Mouse (Mus musculus): ENCODE results near the gene Atg101.
A peak's percentile ranks its signal among the peaks of the same experiment; 100 is the strongest.

The Atg101 gene

DNA sequence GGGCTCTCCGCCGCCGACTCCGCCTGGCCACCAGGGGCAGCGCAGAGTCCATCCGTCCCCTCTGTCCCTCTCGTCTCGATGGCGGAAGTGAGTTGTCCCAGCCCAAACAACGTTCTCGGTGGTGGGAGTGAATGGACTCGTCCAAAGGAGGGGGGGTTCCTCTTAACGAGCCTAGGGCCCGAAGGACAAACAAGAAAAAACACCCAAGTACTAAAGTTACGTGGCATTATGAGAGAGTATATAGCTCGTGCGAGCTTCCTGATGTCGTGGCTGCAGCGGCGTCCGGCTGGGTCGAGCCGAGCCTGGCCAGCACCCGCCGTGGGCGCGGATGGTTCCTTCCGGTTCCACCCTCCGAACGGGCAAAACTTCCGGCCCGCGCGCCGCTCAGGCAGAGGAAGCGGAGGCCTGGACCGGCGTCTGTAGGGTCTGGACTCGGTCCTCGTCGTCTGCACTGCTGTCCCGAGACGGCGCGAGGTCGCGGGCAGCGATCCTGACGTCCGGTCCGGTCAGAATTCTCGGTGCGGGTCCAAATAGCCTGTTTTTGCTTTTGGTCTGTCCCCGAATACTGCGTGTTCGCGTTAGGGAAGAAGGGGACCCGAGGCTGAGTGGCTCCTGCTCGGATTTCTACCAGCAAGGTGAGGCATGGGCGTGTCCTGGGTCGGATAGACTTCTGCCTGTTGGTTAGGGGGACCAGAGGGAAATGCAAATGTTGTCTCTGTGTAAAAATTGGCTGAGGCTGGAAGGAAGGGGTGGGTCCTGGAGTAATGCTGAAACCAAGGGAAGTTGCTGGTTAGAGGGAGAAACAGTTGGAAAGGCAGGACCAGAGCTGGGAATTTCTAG is at the start of gene Atg101:
TSS of gene Atg101 (plus strand) at position 362 of the 840 bp plus-strand sequence.
- DNase-seq (ENCODE audit: low spot score in 2 of 2), result peak; percentile 89 to 90

DNA sequence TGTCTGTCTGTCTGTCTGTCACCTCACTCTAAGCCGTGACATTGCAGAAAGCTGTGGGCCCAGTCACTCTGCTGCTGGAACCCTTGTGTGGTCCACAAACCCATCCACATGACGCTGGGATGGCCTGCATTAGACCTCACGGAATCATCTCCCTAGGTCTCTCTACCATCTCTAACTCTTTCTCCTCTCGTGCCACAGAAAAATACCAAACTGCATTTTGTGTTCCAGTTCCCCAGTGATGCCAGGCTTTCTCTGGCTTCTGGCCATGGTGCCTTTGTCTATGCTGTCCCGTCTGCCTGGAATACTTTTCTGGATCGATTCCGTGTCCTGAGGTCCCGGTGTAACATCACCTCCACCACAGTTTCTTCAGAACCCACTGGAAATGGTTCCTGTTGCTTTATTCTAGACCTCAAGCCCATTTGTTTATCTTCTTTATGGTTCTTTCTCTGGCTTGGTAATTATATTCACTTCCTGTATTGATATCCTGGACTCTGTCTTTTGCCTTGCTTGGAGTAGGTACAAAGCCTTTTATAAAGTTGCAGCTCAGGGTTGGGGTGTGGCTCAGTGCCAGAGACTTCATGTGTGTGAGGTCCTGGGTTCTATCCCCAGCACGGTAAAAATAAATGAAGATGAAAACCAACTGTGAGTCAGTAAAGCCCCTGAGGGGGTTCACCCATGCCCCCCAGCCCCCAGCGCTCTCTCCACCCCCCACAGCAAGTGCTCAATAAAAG is 49.3 kb upstream of the Atg101 start:
- no peak for DNase-seq (ENCODE audit: low spot score in 2 of 2)

DNA sequence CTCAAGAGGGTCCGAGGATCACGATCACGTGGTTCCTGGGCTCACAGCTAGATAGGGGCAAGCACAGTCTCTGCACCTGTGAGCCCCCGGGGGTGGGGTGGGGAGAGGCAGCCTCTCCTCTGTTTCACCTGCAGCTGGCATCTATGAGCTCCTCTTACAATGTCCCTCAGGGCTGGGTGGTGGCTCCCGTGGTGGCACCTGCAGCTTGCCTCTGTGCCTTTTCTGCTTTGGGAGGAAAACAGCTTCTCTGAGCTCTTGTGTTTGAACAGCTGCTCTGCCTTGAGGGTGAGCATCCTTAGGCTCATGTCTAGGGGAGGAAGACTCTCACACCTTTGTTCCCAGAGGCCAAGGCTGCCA is 48.8 kb upstream of the Atg101 start:
- no peak for DNase-seq (ENCODE audit: low spot score in 2 of 2)

DNA sequence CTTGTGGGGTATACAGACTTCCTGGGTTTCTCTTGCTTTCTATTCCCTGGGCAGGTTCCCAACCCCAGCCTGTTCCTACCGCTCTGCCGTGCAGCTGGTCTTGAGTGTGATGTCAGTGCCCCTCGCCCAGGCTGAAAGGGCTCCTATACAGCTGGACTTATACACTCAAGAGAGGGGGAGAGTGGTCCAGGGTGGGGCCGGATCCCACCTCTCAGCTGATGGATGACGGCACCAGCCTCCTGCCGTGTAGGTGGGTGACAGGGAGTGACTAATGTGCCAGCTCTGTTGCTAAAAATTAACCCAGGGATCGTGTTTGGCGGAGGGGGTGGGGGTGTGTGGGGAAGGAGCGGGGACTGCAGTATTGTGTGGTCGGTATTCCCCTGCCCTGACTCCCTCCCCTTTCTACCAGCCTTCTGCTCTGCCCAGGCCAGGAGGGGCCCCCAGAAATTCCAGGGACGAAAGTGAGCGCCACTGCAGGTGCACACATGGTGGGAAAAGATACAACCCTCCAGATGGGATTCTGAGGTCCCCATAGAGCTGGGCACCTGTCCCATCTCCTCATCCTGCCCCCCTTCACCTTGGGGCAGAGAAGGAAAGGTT is 48.2 kb upstream of the Atg101 start:
- peak; percentile 79 to 81 for DNase-seq (ENCODE audit: low spot score in 2 of 2)

DNA sequence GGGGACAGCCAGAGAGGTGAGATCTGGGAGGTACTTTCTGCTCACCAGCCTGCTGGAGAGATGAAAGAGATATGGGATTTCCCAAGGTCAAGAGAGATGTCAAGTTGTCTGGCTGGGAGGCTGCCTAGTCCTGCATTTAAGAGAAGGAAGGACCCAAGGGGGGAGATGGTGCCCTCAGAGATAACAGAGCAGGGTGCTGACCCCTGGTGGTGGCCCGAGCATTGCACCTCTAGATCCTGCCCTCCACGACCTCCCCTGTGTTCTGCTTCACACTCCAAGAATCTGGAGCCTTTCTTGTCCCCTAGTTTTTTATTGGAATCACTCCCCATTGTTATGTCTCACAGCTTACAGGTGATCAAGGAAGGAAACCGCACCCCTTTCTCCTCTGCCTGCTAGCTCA is 47.2 kb upstream of the Atg101 start:
- no peak for DNase-seq (ENCODE audit: low spot score in 2 of 2)

DNA sequence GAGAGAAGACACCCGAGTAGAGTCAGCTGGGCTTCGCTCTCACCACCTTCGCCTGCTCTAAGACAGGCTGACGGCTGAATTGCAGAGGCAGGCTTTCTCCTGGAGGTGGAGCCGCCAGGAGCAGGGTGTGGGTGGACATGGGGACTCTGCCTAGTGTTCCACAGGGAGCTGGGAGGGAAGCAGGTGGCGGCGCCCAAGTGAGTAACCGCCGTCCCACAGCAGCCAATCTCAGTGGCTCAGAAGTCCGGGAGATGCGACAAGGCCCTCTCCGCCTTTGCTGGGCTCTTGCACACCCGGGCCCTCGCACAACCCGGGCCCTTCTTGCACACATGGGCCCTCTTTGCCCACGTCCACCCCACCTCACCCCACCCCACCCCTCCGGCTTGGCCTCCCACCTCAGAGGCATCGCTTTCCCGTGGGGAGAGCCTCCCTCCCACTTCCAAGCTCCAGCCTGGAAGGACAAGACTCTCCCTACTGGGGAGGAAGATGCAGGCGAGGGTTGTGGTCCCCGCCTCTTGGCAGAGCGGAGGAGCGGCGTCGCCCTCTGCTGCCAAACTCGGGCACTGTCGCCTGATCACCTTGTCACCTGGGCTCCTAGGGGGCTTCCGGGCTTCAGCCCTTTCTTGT is 45.1 kb upstream of the Atg101 start:
- peak; percentile 87 to 88 for DNase-seq (ENCODE audit: low spot score in 2 of 2)

DNA sequence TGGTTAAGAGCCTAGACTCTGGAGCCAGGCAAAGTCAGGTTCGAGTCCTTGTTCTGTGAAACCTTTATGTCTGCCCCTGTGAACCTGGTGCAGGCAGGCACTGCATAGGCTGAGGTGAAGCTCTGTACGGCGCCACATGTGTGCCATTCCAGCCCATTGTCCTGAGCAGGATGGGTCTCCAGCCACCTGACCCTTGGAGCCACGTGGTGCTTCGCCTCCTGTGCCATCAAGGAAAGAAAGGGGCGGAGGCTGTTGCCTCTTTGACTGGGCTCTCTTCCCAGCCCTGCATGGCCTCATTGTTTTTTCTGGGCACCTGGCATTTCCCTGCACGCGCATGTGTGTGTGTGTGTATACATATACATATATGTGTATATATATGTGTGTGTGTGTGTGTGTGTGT is 44.3 kb upstream of the Atg101 start:
- DNase-seq (ENCODE audit: low spot score in 2 of 2), result no peak

DNA sequence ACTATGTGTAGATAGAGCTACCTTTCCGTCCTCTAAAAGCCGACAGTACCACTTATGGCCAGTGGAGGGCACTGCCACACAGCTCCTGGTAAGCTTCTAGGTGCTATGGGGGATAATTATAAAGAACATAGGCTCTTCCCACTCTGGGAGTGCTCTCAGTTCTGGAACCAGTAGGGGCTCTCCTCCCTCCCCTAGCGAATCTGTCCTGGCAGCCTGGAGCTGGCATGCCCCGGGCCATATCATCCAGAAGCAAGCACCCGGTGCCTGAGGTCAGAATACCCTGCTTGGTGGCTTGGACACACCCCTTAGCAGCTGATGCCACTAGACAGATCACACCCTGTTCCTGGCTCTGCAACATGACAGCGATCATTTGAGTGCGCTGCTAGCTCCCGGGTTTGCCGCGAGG is 43.3 kb upstream of the Atg101 start:
- DNase-seq (ENCODE audit: low spot score in 2 of 2), result peak; percentile 97 to 98

DNA sequence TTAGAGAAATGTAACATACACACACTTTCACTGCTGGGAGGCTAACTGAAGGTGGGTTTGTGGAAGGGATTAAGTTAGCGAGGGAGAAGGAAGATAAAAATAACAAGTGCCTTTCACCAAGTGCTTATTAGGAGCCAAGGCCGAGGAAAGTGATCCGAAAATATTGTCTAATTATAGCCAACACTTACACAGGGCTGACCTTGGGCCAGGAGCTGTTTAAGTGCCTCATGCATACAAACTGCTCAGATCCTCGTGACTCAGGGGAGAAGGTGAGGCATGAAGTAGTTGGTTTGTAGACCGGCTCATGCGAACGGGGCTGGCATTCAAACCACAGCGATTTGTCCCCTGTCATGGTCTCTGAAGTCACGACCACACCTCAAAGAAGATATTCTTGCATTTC is 42.8 kb upstream of the Atg101 start:
- DNase-seq (ENCODE audit: low spot score in 2 of 2), result no peak

DNA sequence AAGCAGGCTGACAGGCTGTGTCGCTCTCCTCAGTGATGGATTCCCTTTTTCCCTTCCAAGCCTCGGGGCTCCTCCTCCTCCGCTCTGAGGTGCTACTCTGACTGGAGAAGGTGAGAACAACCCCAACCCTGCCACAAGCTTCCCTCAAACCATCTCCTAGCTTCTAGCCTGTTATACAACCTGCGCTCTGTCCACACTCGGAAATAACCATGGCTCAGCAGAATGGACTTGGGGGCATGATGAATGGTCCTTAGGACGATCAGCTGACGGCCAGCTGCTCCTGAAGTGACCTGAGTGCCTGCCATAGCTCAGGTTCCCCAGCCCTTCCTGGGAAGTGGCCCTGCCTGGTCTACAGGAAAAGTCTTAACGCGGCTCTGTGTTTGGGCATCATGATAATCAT is 42.2 kb upstream of the Atg101 start:
- no peak for DNase-seq (ENCODE audit: low spot score in 2 of 2)

DNA sequence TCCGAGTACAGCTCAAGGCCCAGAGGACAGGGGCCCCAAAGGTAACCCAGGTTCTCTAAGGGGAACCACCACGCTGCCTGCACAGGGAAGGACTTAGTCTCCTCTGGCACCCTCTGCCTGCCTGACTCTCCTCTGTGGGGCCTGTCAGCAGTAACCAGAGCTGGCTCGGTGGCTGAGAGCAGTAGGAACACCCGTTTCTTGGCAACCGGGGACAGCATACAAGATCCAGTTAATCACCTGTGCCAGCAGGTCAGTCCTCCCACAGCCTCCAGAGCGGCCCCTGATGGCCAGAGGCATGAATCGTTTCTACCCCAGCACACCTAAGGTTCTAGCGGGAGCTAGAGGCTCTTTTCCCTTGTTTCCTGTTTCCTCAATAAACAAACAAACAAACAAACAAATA is 41.4 kb upstream of the Atg101 start:
- DNase-seq (ENCODE audit: low spot score in 2 of 2), result no peak

DNA sequence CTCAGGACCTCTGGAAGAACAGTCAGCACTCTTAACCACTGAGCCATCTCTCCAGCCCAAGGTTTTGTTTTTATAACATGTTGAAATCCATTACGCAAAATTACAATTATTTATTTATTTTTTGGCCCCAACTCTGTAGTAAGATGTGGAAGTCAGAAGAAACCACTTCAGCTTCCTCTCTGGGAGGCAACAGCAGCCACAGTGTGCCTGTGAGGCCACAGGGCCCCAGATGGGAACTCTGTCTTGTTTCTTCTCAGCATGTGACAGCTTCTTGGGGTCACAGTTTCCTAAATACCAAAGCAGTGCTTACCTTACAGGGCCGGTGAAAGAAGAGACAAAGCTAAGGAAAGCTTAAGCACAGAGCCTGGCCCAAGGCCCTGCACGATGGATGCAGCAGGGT is 40.1 kb upstream of the Atg101 start:
- DNase-seq (ENCODE audit: low spot score in 2 of 2), result no peak

DNA sequence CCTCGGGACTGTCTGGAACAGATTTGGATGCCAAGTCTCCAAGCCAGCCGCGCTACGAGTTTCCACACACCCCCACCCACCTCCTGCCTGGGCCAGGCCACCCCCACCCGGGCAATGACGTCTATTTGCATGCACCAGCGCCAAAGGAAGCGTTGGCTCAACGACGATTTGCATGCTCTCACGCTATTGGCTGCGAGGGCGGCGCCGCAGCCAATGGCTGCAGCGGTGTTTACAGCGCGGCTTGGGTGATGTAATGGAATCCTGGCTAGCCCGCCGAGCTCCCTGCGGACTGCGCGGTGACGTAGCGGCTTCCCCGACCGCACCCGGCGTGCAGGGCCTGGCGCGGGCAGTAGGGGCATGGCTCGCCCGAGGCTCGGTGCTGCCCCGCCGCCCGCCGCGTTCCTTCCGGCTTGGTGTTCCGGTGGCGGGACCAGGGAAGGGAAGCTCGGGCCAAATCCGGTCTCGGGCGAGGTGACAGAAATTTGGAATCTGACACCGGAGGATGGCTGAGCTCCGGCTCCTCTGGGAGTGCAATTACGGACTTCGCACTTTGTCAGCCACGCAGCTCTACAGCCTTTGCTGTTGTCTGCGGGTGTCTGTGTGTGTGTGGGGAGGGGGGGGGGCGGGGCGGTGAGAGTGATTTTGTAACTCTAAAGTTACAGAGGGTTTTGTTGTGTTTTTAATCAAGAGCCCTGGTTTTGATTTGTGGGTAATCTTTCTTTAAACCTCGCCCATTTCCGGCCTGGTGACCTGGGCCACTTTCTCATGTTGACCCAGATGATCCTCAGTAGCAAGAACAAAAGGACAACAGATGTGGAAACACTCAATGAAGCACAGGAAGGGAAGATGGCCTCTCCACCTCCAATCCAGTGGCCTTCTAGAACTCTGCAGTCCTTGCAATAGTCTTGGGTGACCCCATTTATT is 37.6 kb upstream of the Atg101 start:
- DNase-seq (ENCODE audit: low spot score in 2 of 2), result peak; percentile 96

DNA sequence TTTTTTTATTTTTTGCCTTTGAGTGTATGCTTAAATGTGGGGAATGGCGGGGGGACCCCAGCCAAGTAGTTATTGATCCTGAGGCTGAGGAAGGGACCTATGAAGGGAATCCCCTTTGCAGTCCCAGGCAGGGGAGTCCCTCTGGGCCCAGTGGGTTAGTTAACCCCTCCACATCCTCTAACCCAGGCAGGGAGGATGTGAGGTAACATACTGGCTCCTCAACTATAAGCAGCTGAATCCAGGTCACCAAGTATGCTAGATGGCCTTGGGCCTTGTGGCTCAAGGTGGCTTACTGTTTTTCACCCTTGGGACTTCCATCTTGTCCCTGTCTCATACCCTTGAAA is 36.9 kb upstream of the Atg101 start:
- DNase-seq (ENCODE audit: low spot score in 2 of 2), result no peak

DNA sequence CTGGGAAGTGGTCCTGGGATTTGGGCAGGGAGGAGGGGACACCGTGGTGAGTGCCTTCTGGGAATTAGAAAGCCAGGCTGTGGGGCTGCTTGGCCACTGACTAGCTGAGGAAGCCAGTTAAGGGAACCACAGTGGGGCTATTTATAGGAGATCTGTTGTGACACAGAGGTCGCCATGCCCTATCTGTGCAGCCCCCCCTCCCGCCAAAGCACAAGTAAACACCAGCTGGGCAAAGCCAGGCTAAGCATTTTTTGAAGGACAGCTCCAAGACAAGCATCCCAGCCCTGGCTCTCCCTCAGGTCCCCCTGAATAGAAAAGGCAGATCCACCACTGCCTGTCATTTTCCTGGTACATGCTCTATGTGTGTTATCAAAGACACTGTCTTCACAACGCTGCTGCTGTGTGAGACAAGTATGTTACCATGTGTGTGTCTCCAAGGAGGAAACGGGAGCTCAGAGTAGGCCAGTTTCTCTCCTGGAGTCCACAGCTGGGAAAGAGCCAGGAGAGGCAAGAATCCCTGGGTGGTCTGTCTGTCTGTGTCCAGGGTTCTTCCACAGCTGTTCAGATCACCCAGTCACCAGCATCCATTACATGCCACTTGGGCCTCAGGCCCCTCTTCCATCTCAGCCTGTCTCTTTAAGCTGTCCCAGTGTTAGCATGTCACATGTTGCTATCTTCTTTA is 35.9 kb upstream of the Atg101 start:
- DNase-seq (ENCODE audit: low spot score in 2 of 2), result peak in 1 of 2 experiments; percentile 17

DNA sequence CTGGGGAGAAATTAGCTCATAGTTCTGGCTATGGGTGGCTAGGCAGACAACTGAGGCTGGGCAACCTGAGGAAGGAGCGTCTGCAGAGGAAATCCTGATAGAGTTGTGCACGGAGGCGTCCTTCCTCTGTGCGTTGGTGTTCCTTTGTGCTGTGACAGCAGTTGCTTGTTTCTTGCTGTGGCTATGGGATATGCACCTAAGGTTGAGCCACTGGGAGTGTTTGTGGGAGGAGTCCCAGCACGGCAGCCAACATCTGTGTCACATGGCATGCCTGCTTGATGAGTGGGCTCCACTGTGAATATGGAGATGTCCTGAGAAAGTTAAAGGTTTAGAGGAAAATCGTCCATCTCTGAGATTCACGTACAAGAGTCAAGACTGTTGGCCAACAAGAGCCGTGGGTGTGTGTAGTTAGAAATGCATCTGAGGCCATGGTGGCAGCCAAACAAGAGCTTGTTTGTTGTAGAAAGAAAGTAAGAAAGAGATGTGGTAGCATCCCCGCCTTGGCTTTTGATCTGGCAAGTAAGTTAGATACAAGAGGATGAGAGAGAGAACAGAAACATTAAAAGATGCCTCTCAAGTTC is 33.8 kb upstream of the Atg101 start:
- no peak for DNase-seq (ENCODE audit: low spot score in 2 of 2)

DNA sequence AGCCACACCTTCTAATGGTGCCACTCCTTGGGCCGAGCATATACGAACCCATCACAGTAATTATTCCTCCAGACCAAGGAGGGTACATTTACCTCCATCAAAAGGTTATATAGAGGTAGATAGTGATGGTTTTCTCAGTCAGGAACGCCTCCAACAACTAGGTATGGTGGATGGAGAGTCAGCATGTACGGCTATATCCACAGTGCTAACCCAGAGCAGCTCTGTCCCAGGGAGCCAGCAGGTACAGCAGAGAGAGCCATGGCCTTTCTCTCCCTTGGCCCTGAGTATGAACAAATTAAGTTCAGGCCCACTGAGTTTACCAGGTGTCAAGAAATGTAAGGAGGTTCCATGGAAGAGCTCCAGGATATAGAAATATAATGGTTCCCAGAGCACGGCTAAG is 32.1 kb upstream of the Atg101 start:
- no peak for DNase-seq (ENCODE audit: low spot score in 2 of 2)

DNA sequence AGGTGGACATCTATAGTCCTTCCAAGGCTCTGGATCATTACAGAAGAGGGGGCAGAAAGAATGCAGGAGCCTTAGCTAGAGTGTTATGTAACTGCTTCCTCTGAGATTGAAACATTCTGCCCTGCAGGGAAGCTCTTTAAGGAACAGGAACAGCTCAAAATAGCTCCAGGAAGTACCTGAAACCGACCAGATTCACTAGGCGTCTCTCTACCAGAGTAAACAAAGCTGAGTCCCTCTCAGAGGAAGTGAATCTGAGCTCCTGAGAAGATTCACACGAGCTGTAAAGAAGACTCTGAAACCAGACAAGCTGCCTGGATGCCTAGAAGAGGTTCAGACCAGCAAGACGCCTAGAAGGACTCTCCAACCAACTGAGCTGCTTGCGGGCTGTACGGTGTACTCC is 31.5 kb upstream of the Atg101 start:
- DNase-seq (ENCODE audit: low spot score in 2 of 2), result no peak

DNA sequence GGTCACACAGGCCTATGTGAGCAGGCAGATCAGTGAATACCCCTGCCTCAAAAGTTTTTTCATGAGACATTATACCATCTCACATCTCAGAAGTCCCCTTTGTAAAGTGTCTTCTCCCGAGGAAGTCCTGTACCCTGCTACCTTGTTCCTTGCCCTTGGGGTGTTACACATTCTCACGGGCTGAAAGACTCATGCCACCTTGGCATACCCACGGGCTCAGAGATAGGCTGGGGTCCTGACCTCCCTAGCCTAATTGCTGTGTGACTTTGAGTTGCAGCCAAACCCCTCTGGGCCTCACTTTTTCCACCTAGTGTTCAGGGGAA is 30.5 kb upstream of the Atg101 start:
- no peak for DNase-seq (ENCODE audit: low spot score in 2 of 2)

DNA sequence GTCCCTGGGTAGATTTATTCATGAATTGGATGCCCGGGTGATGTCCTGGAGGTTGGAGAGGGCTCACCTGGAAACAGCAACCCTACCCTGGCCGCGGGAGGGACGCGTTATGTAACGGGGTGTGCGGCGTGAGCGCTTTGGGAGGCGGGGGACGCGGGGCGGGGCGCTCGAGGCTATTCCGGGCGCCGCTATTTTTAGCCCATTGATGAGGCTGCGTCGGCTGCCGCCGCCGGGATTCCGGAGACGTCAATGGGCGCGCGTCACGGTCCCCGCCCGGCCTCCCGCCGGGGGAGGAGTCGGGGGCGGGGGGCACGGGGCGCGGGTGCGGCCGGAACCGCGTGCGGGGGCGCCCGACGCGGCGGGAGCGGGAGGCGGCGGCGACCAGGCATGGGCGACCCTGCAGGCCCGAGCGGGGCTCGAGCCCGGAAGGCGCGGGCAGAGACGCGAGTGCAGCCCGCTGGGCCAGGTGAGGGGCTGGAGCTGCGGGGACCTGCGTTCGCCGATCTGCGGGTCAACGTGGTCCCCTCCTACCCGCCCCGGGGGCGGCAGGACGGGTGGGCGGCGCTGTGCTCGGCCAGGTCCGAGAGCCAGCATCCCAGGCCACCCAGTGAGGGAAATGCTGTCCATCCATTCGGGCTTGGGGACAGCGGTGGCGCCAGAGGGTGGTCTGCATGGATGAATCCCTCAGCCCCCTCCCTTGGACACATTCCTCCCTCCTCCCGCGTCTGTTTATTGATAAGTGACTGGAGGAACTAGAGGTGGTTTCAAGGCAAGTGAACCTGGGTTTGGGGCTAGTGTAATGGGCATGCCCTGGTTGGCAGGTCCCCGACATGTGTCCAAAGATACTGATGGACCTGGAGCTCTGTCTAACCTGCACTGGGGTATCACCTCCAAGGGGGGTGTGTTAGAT is 29.9 kb upstream of the Atg101 start, which contains the start of gene Nr4a1:
TSS of gene Nr4a1 (plus strand) at position 384 of the 910 bp plus-strand sequence.
- DNase-seq (ENCODE audit: low spot score in 2 of 2), result peak; percentile 83 to 88
